ENCODE assay signal across 22 mouse cellular contexts in genomic region chr2:173843671-173844070, GRCm38 (mm10).
"Had no signal": no experiment of that assay in that cellular context is flagged by ENCODE, and none has a peak within 500 bp of the region (broad histone marks: within the 10 kb centered on the region; RNA-seq: fewer than 3 reads in every experiment).

No protein-coding gene starts in this region.

- H3K9me3 ChIP-seq: kidney, embryonic 15.5 days; limb, embryonic 12.5 days; limb, embryonic 15.5 days; midbrain, embryonic 13.5 days; neural tube, embryonic 12.5 days; stomach, embryonic 15.5 days had no signal

- H3K27ac ChIP-seq: kidney, embryonic 15.5 days; limb, embryonic 12.5 days; limb, embryonic 15.5 days; liver, embryonic 14.5 days; macrophage; midbrain, embryonic 13.5 days; neural tube, embryonic 12.5 days; stomach, embryonic 15.5 days had no signal

- ATAC-seq: liver, postnatal 0 days; lung, postnatal 0 days; midbrain, embryonic 13.5 days; midbrain, embryonic 16.5 days had no signal

- H3K4me3 ChIP-seq: kidney, embryonic 15.5 days; limb, embryonic 12.5 days; limb, embryonic 15.5 days; midbrain, embryonic 13.5 days; neural tube, embryonic 12.5 days; stomach, embryonic 15.5 days had no signal

- H3K4me1 ChIP-seq: limb, embryonic 12.5 days; midbrain, embryonic 13.5 days; neural tube, embryonic 12.5 days; stomach, embryonic 15.5 days had no signal

- H3K9ac ChIP-seq: kidney, embryonic 15.5 days; limb, embryonic 12.5 days; limb, embryonic 15.5 days; liver, embryonic 14.5 days; liver, postnatal 0 days; lung, embryonic 14.5 days; midbrain, embryonic 13.5 days; neural tube, embryonic 12.5 days; stomach, embryonic 15.5 days had no signal

- DNase-seq: kidney, adult 8-10 months; kidney, postnatal 10 days; kidney, postnatal 36 days; left cerebral cortex, postnatal 4 days; liver, postnatal 0 days; lung, embryonic 14.5 days; retina, postnatal 1 day; right cerebral cortex, postnatal 25 days; spleen, adult 18-20 months; thymus, adult 18-20 months; thymus, postnatal 36 days had no signal

- H3K27me3 ChIP-seq: kidney, embryonic 15.5 days; limb, embryonic 12.5 days; limb, embryonic 15.5 days; midbrain, embryonic 13.5 days; neural tube, embryonic 12.5 days; stomach, embryonic 15.5 days had no signal

- H3K4me2 ChIP-seq: kidney, embryonic 15.5 days; limb, embryonic 12.5 days; limb, embryonic 15.5 days; liver, embryonic 11.5 days; lung, embryonic 14.5 days; midbrain, embryonic 13.5 days; neural tube, embryonic 12.5 days; stomach, embryonic 15.5 days had no signal

- H3K36me3 ChIP-seq: kidney, embryonic 15.5 days; limb, embryonic 12.5 days; limb, embryonic 15.5 days; midbrain, embryonic 13.5 days; neural tube, embryonic 12.5 days; stomach, embryonic 15.5 days had no signal
